Mouse (Mus musculus): ENCODE results near the gene Kifap3. TPM values are rescaled to one million over a fixed set of nuclear protein-coding genes. Genes with fewer than 3 reads are reported as not detected.
"Not testable (repeated sequence)": the region's sequence is repeated elsewhere in the genome, so short reads cannot be mapped to it uniquely, and the experiment has no call there.

Kifap3 gene
- 17.8 and 19.2 TPM in 2 replicates for total RNA-seq (2017)

- peak; percentile 100 for ATAC-seq (replicated peaks in 1 of 2; ENCODE audit: insufficient read depth in 1 of 2, low FRiP score in 2 of 2, low TSS enrichment in 1 of 2, low read depth in 1 of 2, poor library complexity in 2 of 2, severe bottlenecking in 2 of 2)
These were observed at the start of gene Kifap3 for GRCm38 (mm10) chr1:163779336-163780115. TSS of gene Kifap3 (plus strand) at chr1:163779583.

GRCm38 (mm10) chr1:163731166-163731565, 48.2 kb upstream of the Kifap3 start:
- ATAC-seq (replicated peaks in 1 of 2; ENCODE audit: insufficient read depth in 1 of 2, low FRiP score in 2 of 2, low TSS enrichment in 1 of 2, low read depth in 1 of 2, poor library complexity in 2 of 2, severe bottlenecking in 2 of 2), result not testable (repeated sequence)

GRCm38 (mm10) chr1:163736441-163737238, 42.7 kb upstream of the Kifap3 start:
- ATAC-seq (replicated peaks in 1 of 2; ENCODE audit: insufficient read depth in 1 of 2, low FRiP score in 2 of 2, low TSS enrichment in 1 of 2, low read depth in 1 of 2, poor library complexity in 2 of 2, severe bottlenecking in 2 of 2), result no peak

GRCm38 (mm10) chr1:163737239-163737533, 42.2 kb upstream of the Kifap3 start:
- ATAC-seq (replicated peaks in 1 of 2; ENCODE audit: insufficient read depth in 1 of 2, low FRiP score in 2 of 2, low TSS enrichment in 1 of 2, low read depth in 1 of 2, poor library complexity in 2 of 2, severe bottlenecking in 2 of 2), result no peak

- ATAC-seq (replicated peaks in 1 of 2; ENCODE audit: insufficient read depth in 1 of 2, low FRiP score in 2 of 2, low TSS enrichment in 1 of 2, low read depth in 1 of 2, poor library complexity in 2 of 2, severe bottlenecking in 2 of 2), result no peak
These were observed 27.9 kb upstream of the Kifap3 start for GRCm38 (mm10) chr1:163751360-163751992.

GRCm38 (mm10) chr1:163757462-163758207, 21.7 kb upstream of the Kifap3 start:
- ATAC-seq (replicated peaks in 1 of 2; ENCODE audit: insufficient read depth in 1 of 2, low FRiP score in 2 of 2, low TSS enrichment in 1 of 2, low read depth in 1 of 2, poor library complexity in 2 of 2, severe bottlenecking in 2 of 2), result no peak

GRCm38 (mm10) chr1:163783577-163783976, 4.2 kb downstream of the Kifap3 start:
- ATAC-seq (replicated peaks in 1 of 2; ENCODE audit: insufficient read depth in 1 of 2, low FRiP score in 2 of 2, low TSS enrichment in 1 of 2, low read depth in 1 of 2, poor library complexity in 2 of 2, severe bottlenecking in 2 of 2), result not testable (repeated sequence)

GRCm38 (mm10) chr1:163821365-163821764, 42.0 kb downstream of the Kifap3 start:
- ATAC-seq (replicated peaks in 1 of 2; ENCODE audit: insufficient read depth in 1 of 2, low FRiP score in 2 of 2, low TSS enrichment in 1 of 2, low read depth in 1 of 2, poor library complexity in 2 of 2, severe bottlenecking in 2 of 2), result no peak

- no peak for ATAC-seq (replicated peaks in 1 of 2; ENCODE audit: insufficient read depth in 1 of 2, low FRiP score in 2 of 2, low TSS enrichment in 1 of 2, low read depth in 1 of 2, poor library complexity in 2 of 2, severe bottlenecking in 2 of 2)
These were observed 50.1 kb downstream of the Kifap3 start for GRCm38 (mm10) chr1:163829482-163829881.

GRCm38 (mm10) chr1:163834066-163834465, 54.7 kb downstream of the Kifap3 start:
- peak in 1 of 2 experiments; percentile 64; a peak in 1 of 4 replicates for ATAC-seq (replicated peaks in 1 of 2; ENCODE audit: insufficient read depth in 1 of 2, low FRiP score in 2 of 2, low TSS enrichment in 1 of 2, low read depth in 1 of 2, poor library complexity in 2 of 2, severe bottlenecking in 2 of 2)

- ATAC-seq (replicated peaks in 1 of 2; ENCODE audit: insufficient read depth in 1 of 2, low FRiP score in 2 of 2, low TSS enrichment in 1 of 2, low read depth in 1 of 2, poor library complexity in 2 of 2, severe bottlenecking in 2 of 2), result peak; percentile 55 to 79
These were observed 55.7 kb downstream of the Kifap3 start for GRCm38 (mm10) chr1:163835062-163835461.

GRCm38 (mm10) chr1:163838482-163838881, 59.1 kb downstream of the Kifap3 start:
- not testable (repeated sequence) for ATAC-seq (replicated peaks in 1 of 2; ENCODE audit: insufficient read depth in 1 of 2, low FRiP score in 2 of 2, low TSS enrichment in 1 of 2, low read depth in 1 of 2, poor library complexity in 2 of 2, severe bottlenecking in 2 of 2)

- ATAC-seq (replicated peaks in 1 of 2; ENCODE audit: insufficient read depth in 1 of 2, low FRiP score in 2 of 2, low TSS enrichment in 1 of 2, low read depth in 1 of 2, poor library complexity in 2 of 2, severe bottlenecking in 2 of 2), result peak in 1 of 2 experiments; percentile 45; a peak in 2 of 4 replicates
These were observed 61.2 kb downstream of the Kifap3 start for GRCm38 (mm10) chr1:163840555-163840954.

- ATAC-seq (replicated peaks in 1 of 2; ENCODE audit: insufficient read depth in 1 of 2, low FRiP score in 2 of 2, low TSS enrichment in 1 of 2, low read depth in 1 of 2, poor library complexity in 2 of 2, severe bottlenecking in 2 of 2), result no peak
These were observed 62.9 kb downstream of the Kifap3 start for GRCm38 (mm10) chr1:163842238-163842637.

GRCm38 (mm10) chr1:163843899-163844298, 64.5 kb downstream of the Kifap3 start:
- ATAC-seq (replicated peaks in 1 of 2; ENCODE audit: insufficient read depth in 1 of 2, low FRiP score in 2 of 2, low TSS enrichment in 1 of 2, low read depth in 1 of 2, poor library complexity in 2 of 2, severe bottlenecking in 2 of 2), result no peak

GRCm38 (mm10) chr1:163852884-163853560, 73.6 kb downstream of the Kifap3 start:
- ATAC-seq (replicated peaks in 1 of 2; ENCODE audit: insufficient read depth in 1 of 2, low FRiP score in 2 of 2, low TSS enrichment in 1 of 2, low read depth in 1 of 2, poor library complexity in 2 of 2, severe bottlenecking in 2 of 2), result no peak

GRCm38 (mm10) chr1:163858420-163858819, 79.0 kb downstream of the Kifap3 start:
- no peak for ATAC-seq (replicated peaks in 1 of 2; ENCODE audit: insufficient read depth in 1 of 2, low FRiP score in 2 of 2, low TSS enrichment in 1 of 2, low read depth in 1 of 2, poor library complexity in 2 of 2, severe bottlenecking in 2 of 2)

Data from hematopoietic stem cell, adult 5-6 weeks (primary cell).